Mouse (Mus musculus): ENCODE results near the gene Ikzf5.
"Not testable (repeated sequence)": the region's sequence is repeated elsewhere in the genome, so short reads cannot be mapped to it uniquely, and the experiment has no call there.

Gene Ikzf5

GRCm38 (mm10) chr7:131410416-131411058, at the start of gene Ikzf5, which contains the start of gene Acadsb:
Ikzf5 (minus strand) TSS chr7:131410521.
Acadsb (plus strand) TSS chr7:131410601.
- peak; percentile 99 for DNase-seq

GRCm38 (mm10) chr7:131456714-131457113, 46.4 kb upstream of the Ikzf5 start:
- no peak for DNase-seq

- DNase-seq = no peak
These were observed 26.7 kb upstream of the Ikzf5 start for GRCm38 (mm10) chr7:131437051-131437450.

GRCm38 (mm10) chr7:131434276-131434675, 24.0 kb upstream of the Ikzf5 start:
- DNase-seq = no peak

GRCm38 (mm10) chr7:131432244-131432643, 21.9 kb upstream of the Ikzf5 start:
- DNase-seq = peak; percentile 12 to 26

GRCm38 (mm10) chr7:131427331-131427730, 17.0 kb upstream of the Ikzf5 start:
- DNase-seq = no peak

- DNase-seq = no peak
These were observed 14.6 kb upstream of the Ikzf5 start for GRCm38 (mm10) chr7:131424912-131425311.

GRCm38 (mm10) chr7:131417605-131418004, 7.3 kb upstream of the Ikzf5 start:
- no peak for DNase-seq

- DNase-seq = not testable (repeated sequence)
These were observed 6.4 kb upstream of the Ikzf5 start for GRCm38 (mm10) chr7:131416742-131417141.

- no peak for DNase-seq
These were observed 1.6 kb upstream of the Ikzf5 start for GRCm38 (mm10) chr7:131411941-131412270.

GRCm38 (mm10) chr7:131411221-131411940, 1.1 kb upstream of the Ikzf5 start:
- peak in 1 of 2 experiments; percentile 9 for DNase-seq

GRCm38 (mm10) chr7:131409988-131410385, 334 bp downstream of the Ikzf5 start:
- DNase-seq = no peak

GRCm38 (mm10) chr7:131409321-131409987, 867 bp downstream of the Ikzf5 start:
- no peak for DNase-seq

GRCm38 (mm10) chr7:131391761-131392160, 18.6 kb downstream of the Ikzf5 start:
- not testable (repeated sequence) for DNase-seq

GRCm38 (mm10) chr7:131371880-131372651, 38.3 kb downstream of the Ikzf5 start:
- no peak for DNase-seq

- DNase-seq = no peak
These were observed 38.9 kb downstream of the Ikzf5 start for GRCm38 (mm10) chr7:131371470-131371860.

GRCm38 (mm10) chr7:131370648-131371469, 39.5 kb downstream of the Ikzf5 start, which contains the start of gene Pstk:
Pstk (plus strand) TSS chr7:131371141.
- peak; percentile 92 to 94 for DNase-seq

- DNase-seq = no peak
These were observed 46.2 kb downstream of the Ikzf5 start for GRCm38 (mm10) chr7:131364131-131364530.

- peak; percentile 94 to 95 for DNase-seq
These were observed 47.6 kb downstream of the Ikzf5 start, which contains the start of gene 2310057M21Rik for GRCm38 (mm10) chr7:131362615-131363300. 2310057M21Rik (minus strand) TSS chr7:131362759.

- no peak for DNase-seq
These were observed 48.1 kb downstream of the Ikzf5 start for GRCm38 (mm10) chr7:131362269-131362614.

- DNase-seq = no peak
These were observed 54.2 kb downstream of the Ikzf5 start for GRCm38 (mm10) chr7:131356105-131356504.
